In the genomic region with DNA sequence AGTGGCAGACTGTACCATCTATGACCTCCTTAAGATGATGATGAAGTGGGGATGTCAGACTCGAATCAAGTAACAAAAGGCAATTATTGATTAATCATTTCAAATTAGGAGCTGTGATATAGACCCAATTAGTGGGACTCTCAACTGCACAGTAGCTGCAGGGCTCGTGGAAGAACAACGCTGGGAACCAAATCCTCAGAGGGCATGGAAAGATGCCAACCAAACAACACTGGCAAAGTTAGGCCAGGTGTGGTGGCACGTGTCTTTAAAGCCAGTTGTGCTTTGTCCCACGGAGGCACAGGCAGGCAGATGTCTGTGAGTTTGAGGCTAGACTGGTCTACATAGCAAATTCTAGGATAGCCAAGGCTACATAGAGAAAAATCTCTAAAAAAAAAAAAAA, we compare ENCODE assay signal across 25 mouse cellular contexts. TPM values are rescaled to one million over a fixed set of nuclear protein-coding genes. Genes with fewer than 3 reads are reported as not detected.
DNase-seq lines count a peak whose midpoint lies in the region; ATAC-seq and TF ChIP-seq lines count a peak whose summit lies in the region.
"Had no signal": no experiment of that assay in that cellular context is flagged by ENCODE, and none has a peak within 500 bp of the region (broad histone marks: within the 10 kb centered on the region; RNA-seq: fewer than 3 reads in every experiment).

No protein-coding gene starts in this region.

- peaks cover 54% of the 10 kb centered on the region for H3K4me1 ChIP-seq in embryonic facial prominence, embryonic 15.5 days
- H3K4me1 ChIP-seq in embryonic facial prominence, embryonic 10.5 days = peaks cover 70% of the 10 kb centered on the region
- peaks cover 60% of the 10 kb centered on the region for H3K4me1 ChIP-seq in kidney, embryonic 16.5 days (ENCODE audit: insufficient read depth, low read length)
- H3K4me1 ChIP-seq in kidney, embryonic 14.5 days (ENCODE audit: control insufficient read depth, insufficient read depth, low read length) = peaks cover 35% of the 10 kb centered on the region
- H3K4me1 ChIP-seq in lung, postnatal 0 days (ENCODE audit: insufficient read depth, low read depth, low read length) = peaks cover 4% of the 10 kb centered on the region; the same call in 1 of the 2 replicates
- no peaks in the 10 kb centered on the region for H3K4me1 ChIP-seq in lung, adult 2 months (ENCODE audit: control insufficient read depth, insufficient read depth, low read length)

- no peak for ATAC-seq in embryonic facial prominence, embryonic 15.5 days (ENCODE audit: insufficient number of reproducible peaks, low FRiP score, low TSS enrichment, low read depth)
- ATAC-seq in kidney, embryonic 16.5 days (ENCODE audit: low FRiP score, low TSS enrichment) = no peak
- no peak for ATAC-seq in kidney, embryonic 14.5 days (ENCODE audit: low FRiP score, low TSS enrichment)
- ATAC-seq in lung, postnatal 0 days = no peak
- ATAC-seq: CD4-positive, CD25-positive, alpha-beta regulatory T cell, adult 4 months; forebrain, embryonic 15.5 days; Patski had no signal

- peaks cover 10% of the 10 kb centered on the region for H3K36me3 ChIP-seq in embryonic facial prominence, embryonic 15.5 days
- H3K36me3 ChIP-seq in embryonic facial prominence, embryonic 10.5 days (replicated peaks) = peaks cover 18% of the 10 kb centered on the region
- H3K36me3 ChIP-seq in kidney, embryonic 16.5 days (ENCODE audit: insufficient read depth, low read length) = peaks cover 17% of the 10 kb centered on the region
- peaks cover 13% of the 10 kb centered on the region for H3K36me3 ChIP-seq in kidney, embryonic 14.5 days (ENCODE audit: control insufficient read depth, insufficient read depth, low read length)
- no peaks in the 10 kb centered on the region for H3K36me3 ChIP-seq in lung, postnatal 0 days (ENCODE audit: insufficient read depth, low read length)

- no peak overlapping the region for H3K9ac ChIP-seq in embryonic facial prominence, embryonic 15.5 days
- H3K9ac ChIP-seq in kidney, embryonic 16.5 days (replicated peaks; ENCODE audit: low read length) = no peak overlapping the region
- H3K9ac ChIP-seq in kidney, embryonic 14.5 days (ENCODE audit: low read depth, low read length) = no peak overlapping the region
- H3K9ac ChIP-seq in lung, postnatal 0 days (replicated peaks; ENCODE audit: low read depth) = no peak overlapping the region
- H3K9ac ChIP-seq: forebrain, embryonic 15.5 days; hindbrain, embryonic 15.5 days; liver, embryonic 12.5 days; midbrain, embryonic 12.5 days; neural tube, embryonic 15.5 days had no signal

- H3K9me3 ChIP-seq in embryonic facial prominence, embryonic 15.5 days (replicated peaks) = no peaks in the 10 kb centered on the region
- H3K9me3 ChIP-seq in embryonic facial prominence, embryonic 10.5 days = no peaks in the 10 kb centered on the region
- H3K9me3 ChIP-seq in kidney, embryonic 16.5 days (ENCODE audit: low read length) = no peaks in the 10 kb centered on the region
- no peaks in the 10 kb centered on the region for H3K9me3 ChIP-seq in kidney, embryonic 14.5 days (ENCODE audit: control insufficient read depth, low read length)
- H3K9me3 ChIP-seq in lung, postnatal 0 days (ENCODE audit: low read length) = no peaks in the 10 kb centered on the region
- H3K9me3 ChIP-seq: forebrain, embryonic 15.5 days; G1E; heart, embryonic 10.5 days; hindbrain, embryonic 15.5 days; liver, embryonic 12.5 days; midbrain, embryonic 12.5 days; neural tube, embryonic 15.5 days had no signal

- intact Hi-C loops in gastrocnemius, postnatal 14 days (cut with DNase I; ENCODE audit: low total_unique reads) = no loop called here

- no peak for TF ChIP-seq EP300 in lung, postnatal 0 days (IDR thresholded peaks at IDR 0.05)

- peaks cover 13% of the 10 kb centered on the region for H3K27me3 ChIP-seq in embryonic facial prominence, embryonic 15.5 days
- peaks cover 35% of the 10 kb centered on the region for H3K27me3 ChIP-seq in embryonic facial prominence, embryonic 10.5 days (replicated peaks; ENCODE audit: low read depth, poor library complexity, severe bottlenecking)
- H3K27me3 ChIP-seq in kidney, embryonic 16.5 days (ENCODE audit: insufficient read depth, low read length) = no peaks in the 10 kb centered on the region
- no peaks in the 10 kb centered on the region for H3K27me3 ChIP-seq in kidney, embryonic 14.5 days (ENCODE audit: control insufficient read depth, insufficient read depth, low read length)
- H3K27me3 ChIP-seq in lung, postnatal 0 days (replicated peaks; ENCODE audit: insufficient read depth, low read length) = no peaks in the 10 kb centered on the region
- H3K27me3 ChIP-seq: Patski had no signal

- DNase-seq in embryonic facial prominence, embryonic 10.5 days (ENCODE audit: low spot score) = no peak
- no peak for DNase-seq in lung, postnatal 0 days (ENCODE audit: low spot score)
- no peak for DNase-seq in lung, adult 2 months
- DNase-seq in gastrocnemius, postnatal 14 days = no peak
- DNase-seq in heart, postnatal 4 days = no peak
- DNase-seq: cerebellum, postnatal 36 days; layer of hippocampus, postnatal 36 days; thymus, postnatal 36 days had no signal

- peak overlapping the region; percentile 45; the same call in 1 of the 2 replicates for H3K27ac ChIP-seq in embryonic facial prominence, embryonic 15.5 days (replicated peaks)
- no peak overlapping the region for H3K27ac ChIP-seq in embryonic facial prominence, embryonic 10.5 days (replicated peaks)
- H3K27ac ChIP-seq in kidney, embryonic 16.5 days (ENCODE audit: low read length) = no peak overlapping the region
- no peak overlapping the region for H3K27ac ChIP-seq in kidney, embryonic 14.5 days (ENCODE audit: low read depth, low read length)
- peak overlapping the region; percentile 95 for H3K27ac ChIP-seq in lung, postnatal 0 days (ENCODE audit: low read length)
- H3K27ac ChIP-seq: forebrain, embryonic 15.5 days; hindbrain, embryonic 15.5 days; layer of hippocampus, adult 2 months; midbrain, embryonic 12.5 days; neural tube, embryonic 15.5 days had no signal

- no peak for TF ChIP-seq POLR2A in lung, adult 2 months (IDR thresholded peaks at IDR 0.05; ENCODE audit: borderline replicate concordance, extremely low read depth, low read depth, low read length)

- no peak overlapping the region for H3K4me2 ChIP-seq in embryonic facial prominence, embryonic 15.5 days (replicated peaks)
- H3K4me2 ChIP-seq in kidney, embryonic 16.5 days (replicated peaks; ENCODE audit: low read depth, low read length) = 0 out of 2 replicates have a peak overlapping the region, but pooled peaks have one; percentile 52
- no peak overlapping the region for H3K4me2 ChIP-seq in kidney, embryonic 14.5 days (replicated peaks; ENCODE audit: low read depth, low read length)
- H3K4me2 ChIP-seq in lung, postnatal 0 days (replicated peaks; ENCODE audit: low read depth, low read length) = peak overlapping the region; percentile 39
- H3K4me2 ChIP-seq: forebrain, embryonic 15.5 days; hindbrain, embryonic 15.5 days; midbrain, embryonic 12.5 days had no signal

- 73% methylated on average over 5 of the region's 5 CpGs for WGBS in embryonic facial prominence, embryonic 15.5 days
- 83% methylated on average over 5 of the region's 5 CpGs for WGBS in embryonic facial prominence, embryonic 10.5 days
- 85% methylated on average over 5 of the region's 5 CpGs for WGBS in kidney, embryonic 16.5 days
- 85% methylated on average over 5 of the region's 5 CpGs for WGBS in kidney, embryonic 14.5 days
- WGBS in lung, postnatal 0 days = 60% methylated on average over 5 of the region's 5 CpGs
- 62% methylated on average over 5 of the region's 5 CpGs for WGBS in lung, adult 2 months

- no peak for TF ChIP-seq CTCF in lung, postnatal 0 days (IDR thresholded peaks at IDR 0.05)
- TF ChIP-seq CTCF in lung, adult 2 months (IDR thresholded peaks at IDR 0.05; ENCODE audit: insufficient read depth, low read length) = no peak

- no peak overlapping the region for H3K4me3 ChIP-seq in embryonic facial prominence, embryonic 15.5 days (replicated peaks)
- no peak overlapping the region for H3K4me3 ChIP-seq in embryonic facial prominence, embryonic 10.5 days
- no peak overlapping the region for H3K4me3 ChIP-seq in kidney, embryonic 16.5 days (ENCODE audit: low read length)
- H3K4me3 ChIP-seq in kidney, embryonic 14.5 days (ENCODE audit: low read length) = no peak overlapping the region
- H3K4me3 ChIP-seq in lung, postnatal 0 days (ENCODE audit: low read depth, low read length) = no peak overlapping the region
- H3K4me3 ChIP-seq in lung, adult 2 months (replicated peaks; ENCODE audit: extremely low read depth, low read depth, low read length) = no peak overlapping the region
- H3K4me3 ChIP-seq: forebrain, embryonic 15.5 days; hindbrain, embryonic 15.5 days; layer of hippocampus, adult 2 months; midbrain, embryonic 12.5 days; neural tube, embryonic 15.5 days had no signal

RNA-seq across cellular contexts. Expression of a gene that starts 0.7 kb away (rescaled TPM):
- 15.8 and 17.2 TPM in 2 replicates for polyA plus RNA-seq in embryonic facial prominence, embryonic 15.5 days (2015; fragmentation: Nextera tagmentation; extraction: Ambion mirVana)
- polyA plus RNA-seq in embryonic facial prominence, embryonic 10.5 days (2016; fragmentation: Nextera tagmentation; extraction: Ambion mirVana) = 14.8 and 15.8 TPM in 2 replicates
- 93.2 and 98.7 TPM in 2 replicates for polyA plus RNA-seq in kidney, embryonic 16.5 days (2015; fragmentation: Nextera tagmentation; extraction: Ambion mirVana)
- 44.7 and 47.1 TPM in 2 replicates for polyA plus RNA-seq in kidney, embryonic 14.5 days (2014; fragmentation: Nextera tagmentation; extraction: Ambion mirVana)
- 141 and 152 TPM in 2 replicates for polyA plus RNA-seq in lung, postnatal 0 days (2015; fragmentation: Nextera tagmentation; extraction: Ambion mirVana)
- polyA plus RNA-seq in lung, adult 2 months (2012; rRNA removed) = 157 and 158 TPM in 2 replicates
- total RNA-seq in gastrocnemius, postnatal 14 days (2021) = not detected
- total RNA-seq in heart, postnatal 4 days (2021) = not detected
- total RNA-seq: gastrocnemius, adult 8-10 months; granulocyte monocyte progenitor cell, adult 5-6 weeks; hematopoietic stem cell, adult 5-6 weeks; megakaryocyte, adult 5-6 weeks had no signal
- polyA plus RNA-seq: CD4-positive, CD25-positive, alpha-beta regulatory T cell, adult 4 months; G1E had no signal

RNA-seq across cellular contexts. Expression of a gene that starts 15.9 kb away (rescaled TPM):
- polyA plus RNA-seq in embryonic facial prominence, embryonic 15.5 days (2015; fragmentation: Nextera tagmentation; extraction: Ambion mirVana) = 12.1 and 12.2 TPM in 2 replicates
- 10.7 and 12.9 TPM in 2 replicates for polyA plus RNA-seq in embryonic facial prominence, embryonic 10.5 days (2016; fragmentation: Nextera tagmentation; extraction: Ambion mirVana)
- 15.2 TPM in 2 replicates for polyA plus RNA-seq in kidney, embryonic 16.5 days (2015; fragmentation: Nextera tagmentation; extraction: Ambion mirVana)
- 12.1 and 12.4 TPM in 2 replicates for polyA plus RNA-seq in kidney, embryonic 14.5 days (2014; fragmentation: Nextera tagmentation; extraction: Ambion mirVana)
- 9.2 and 10.0 TPM in 2 replicates for polyA plus RNA-seq in lung, postnatal 0 days (2015; fragmentation: Nextera tagmentation; extraction: Ambion mirVana)
- 14.6 and 17.5 TPM in 2 replicates for polyA plus RNA-seq in lung, adult 2 months (2012; rRNA removed)
- 1 to 10 TPM; 6.5 to 8.2 TPM for total RNA-seq in gastrocnemius, postnatal 14 days (2021)
- total RNA-seq in heart, postnatal 4 days (2021) = 1 to 10 TPM; 4.0 to 4.8 TPM

RNA-seq across cellular contexts. Expression of a gene that starts 18.3 kb away (rescaled TPM):
- polyA plus RNA-seq in embryonic facial prominence, embryonic 15.5 days (2015; fragmentation: Nextera tagmentation; extraction: Ambion mirVana) = 39.8 and 40.2 TPM in 2 replicates
- polyA plus RNA-seq in embryonic facial prominence, embryonic 10.5 days (2016; fragmentation: Nextera tagmentation; extraction: Ambion mirVana) = 48.7 and 49.6 TPM in 2 replicates
- 42.7 and 44.4 TPM in 2 replicates for polyA plus RNA-seq in kidney, embryonic 16.5 days (2015; fragmentation: Nextera tagmentation; extraction: Ambion mirVana)
- polyA plus RNA-seq in kidney, embryonic 14.5 days (2014; fragmentation: Nextera tagmentation; extraction: Ambion mirVana) = 37.2 and 48.9 TPM in 2 replicates
- polyA plus RNA-seq in lung, postnatal 0 days (2015; fragmentation: Nextera tagmentation; extraction: Ambion mirVana) = 21.1 TPM in 2 replicates
- 10.4 and 12.5 TPM in 2 replicates for polyA plus RNA-seq in lung, adult 2 months (2012; rRNA removed)
- 10 to 100 TPM; 12.5 to 15.2 TPM for total RNA-seq in gastrocnemius, postnatal 14 days (2021)
- total RNA-seq in heart, postnatal 4 days (2021) = 10 to 100 TPM; 13.0 to 13.9 TPM

RNA-seq across cellular contexts. Expression of a gene that starts 26.8 kb away (rescaled TPM):
- 108 and 112 TPM in 2 replicates for polyA plus RNA-seq in embryonic facial prominence, embryonic 15.5 days (2015; fragmentation: Nextera tagmentation; extraction: Ambion mirVana)
- 111 and 119 TPM in 2 replicates for polyA plus RNA-seq in embryonic facial prominence, embryonic 10.5 days (2016; fragmentation: Nextera tagmentation; extraction: Ambion mirVana)
- polyA plus RNA-seq in kidney, embryonic 16.5 days (2015; fragmentation: Nextera tagmentation; extraction: Ambion mirVana) = 155 and 156 TPM in 2 replicates
- polyA plus RNA-seq in kidney, embryonic 14.5 days (2014; fragmentation: Nextera tagmentation; extraction: Ambion mirVana) = 152 and 155 TPM in 2 replicates
- polyA plus RNA-seq in lung, postnatal 0 days (2015; fragmentation: Nextera tagmentation; extraction: Ambion mirVana) = 74.4 and 81.2 TPM in 2 replicates
- 72.7 and 94.7 TPM in 2 replicates for polyA plus RNA-seq in lung, adult 2 months (2012; rRNA removed)
- 100 to 1,000 TPM; 103 to 113 TPM for total RNA-seq in gastrocnemius, postnatal 14 days (2021)
- total RNA-seq in heart, postnatal 4 days (2021) = 100 to 1,000 TPM; 102 to 113 TPM

RNA-seq across cellular contexts. Expression of a gene that starts 35.2 kb away (rescaled TPM):
- 234 and 262 TPM in 2 replicates for polyA plus RNA-seq in embryonic facial prominence, embryonic 15.5 days (2015; fragmentation: Nextera tagmentation; extraction: Ambion mirVana)
- 47.6 and 59.1 TPM in 2 replicates for polyA plus RNA-seq in embryonic facial prominence, embryonic 10.5 days (2016; fragmentation: Nextera tagmentation; extraction: Ambion mirVana)
- 163 and 168 TPM in 2 replicates for polyA plus RNA-seq in kidney, embryonic 16.5 days (2015; fragmentation: Nextera tagmentation; extraction: Ambion mirVana)
- polyA plus RNA-seq in kidney, embryonic 14.5 days (2014; fragmentation: Nextera tagmentation; extraction: Ambion mirVana) = 125 and 156 TPM in 2 replicates
- polyA plus RNA-seq in lung, postnatal 0 days (2015; fragmentation: Nextera tagmentation; extraction: Ambion mirVana) = 134 TPM in 2 replicates
- polyA plus RNA-seq in lung, adult 2 months (2012; rRNA removed) = 176 and 201 TPM in 2 replicates
- 10 to 100 TPM; 23.4 to 30.0 TPM for total RNA-seq in gastrocnemius, postnatal 14 days (2021)
- total RNA-seq in heart, postnatal 4 days (2021) = 10 to 100 TPM; 30.3 to 32.0 TPM

Comparison
In these comparisons a context has a peak if more than half of its experiments do, and no peak if none do; other contexts are left out.
1. H3K27ac ChIP-seq: peak in embryonic facial prominence, embryonic 15.5 days (single experiment) and lung, postnatal 0 days (single experiment); none in embryonic facial prominence, embryonic 10.5 days (single experiment), kidney, embryonic 16.5 days (single experiment) and kidney, embryonic 14.5 days (single experiment).
2. H3K4me2 ChIP-seq: peak in kidney, embryonic 16.5 days (single experiment) and lung, postnatal 0 days (single experiment); none in embryonic facial prominence, embryonic 15.5 days (single experiment) and kidney, embryonic 14.5 days (single experiment).